Mouse (Mus musculus): ENCODE data around the gene Tbxa2r. TPM values are rescaled to one million over a fixed set of nuclear protein-coding genes. Genes with fewer than 3 reads are reported as not detected.

Tbxa2r gene
- 3.6 and 4.9 TPM in 2 replicates for polyA plus RNA-seq (2015; fragmentation: Nextera tagmentation; extraction: Ambion mirVana)

GRCm38 (mm10) chr10:81328386-81328785 lies at the start of gene Tbxa2r:
TSS of gene Tbxa2r (plus strand) at chr10:81328731.
- H3K9ac ChIP-seq (replicated peaks; ENCODE audit: low read depth, low read length): no peak within 1 kb of the TSS
- WGBS: 19% methylated on average over 10 of the region's 10 CpGs

GRCm38 (mm10) chr10:81279496-81279895 lies 49.0 kb upstream of the Tbxa2r start:
- H3K9me3 ChIP-seq (ENCODE audit: control insufficient read depth, low read length): no peaks in the 10 kb centered on the region
- H3K4me2 ChIP-seq (ENCODE audit: low read length): no peak overlapping the region
- H3K27ac ChIP-seq (ENCODE audit: low read length): no peak overlapping the region
- H3K4me3 ChIP-seq (replicated peaks; ENCODE audit: low read length): no peak overlapping the region
- no peaks in the 10 kb centered on the region for H3K4me1 ChIP-seq (replicated peaks; ENCODE audit: control insufficient read depth, insufficient read depth, low read length)
- no peak overlapping the region for H3K9ac ChIP-seq (replicated peaks; ENCODE audit: low read depth, low read length)
- H3K36me3 ChIP-seq (ENCODE audit: control insufficient read depth, insufficient read depth): no peaks in the 10 kb centered on the region
- WGBS: 53% methylated on average over 10 of the region's 10 CpGs
- H3K27me3 ChIP-seq (replicated peaks; ENCODE audit: control insufficient read depth, insufficient read depth, low read length): peaks cover 2% of the 10 kb centered on the region
- ATAC-seq: no peak

More at GRCm38 (mm10) chr10:81328386-81328785, at the start of gene Tbxa2r:
- no peaks in the 10 kb centered on the region for H3K9me3 ChIP-seq (ENCODE audit: control insufficient read depth, low read length)
- peaks cover 32% of the 10 kb centered on the region for H3K36me3 ChIP-seq (ENCODE audit: control insufficient read depth, insufficient read depth)
- no peak within 1 kb of the TSS for H3K4me2 ChIP-seq (ENCODE audit: low read length)
- H3K4me3 ChIP-seq (replicated peaks; ENCODE audit: low read length): no peak within 1 kb of the TSS
- no peak for ATAC-seq
- H3K27ac ChIP-seq (ENCODE audit: low read length): no peak within 1 kb of the TSS
- H3K27me3 ChIP-seq (replicated peaks; ENCODE audit: control insufficient read depth, insufficient read depth, low read length): peaks cover 10% of the 10 kb centered on the region
- H3K4me1 ChIP-seq (replicated peaks; ENCODE audit: control insufficient read depth, insufficient read depth, low read length): no peaks in the 10 kb centered on the region

GRCm38 (mm10) chr10:81284189-81284588 lies 44.3 kb upstream of the Tbxa2r start:
- peaks cover 15% of the 10 kb centered on the region; the same call in 1 of the 2 replicates for H3K4me1 ChIP-seq (replicated peaks; ENCODE audit: control insufficient read depth, insufficient read depth, low read length)
- 59% methylated on average over 6 of the region's 6 CpGs for WGBS
- no peak overlapping the region for H3K9ac ChIP-seq (replicated peaks; ENCODE audit: low read depth, low read length)
- H3K4me3 ChIP-seq (replicated peaks; ENCODE audit: low read length): no peak overlapping the region
- no peak for ATAC-seq
- H3K27me3 ChIP-seq (replicated peaks; ENCODE audit: control insufficient read depth, insufficient read depth, low read length): peaks cover 6% of the 10 kb centered on the region
- H3K36me3 ChIP-seq (ENCODE audit: control insufficient read depth, insufficient read depth): no peaks in the 10 kb centered on the region
- H3K27ac ChIP-seq (ENCODE audit: low read length): no peak overlapping the region
- no peak overlapping the region for H3K4me2 ChIP-seq (ENCODE audit: low read length)
- H3K9me3 ChIP-seq (ENCODE audit: control insufficient read depth, low read length): no peaks in the 10 kb centered on the region

- Histone ChIP-seq H3K27me3 (replicated peaks; ENCODE audit: control insufficient read depth, insufficient read depth, low read length) (peaks cover 6% of the 10 kb centered on the region), H3K4me3 (replicated peaks; ENCODE audit: low read length) (no peak overlapping the region), H3K9me3 (ENCODE audit: control insufficient read depth, low read length) (no peaks in the 10 kb centered on the region), H3K27ac (ENCODE audit: low read length) (no peak overlapping the region), H3K4me2 (ENCODE audit: low read length) (peak overlapping the region; percentile 85; the same call in 1 of the 2 replicates), H3K9ac (replicated peaks; ENCODE audit: low read depth, low read length) (no peak overlapping the region; the same call in 1 of the 2 replicates), H3K36me3 (ENCODE audit: control insufficient read depth, insufficient read depth) (no peaks in the 10 kb centered on the region), H3K4me1 (replicated peaks; ENCODE audit: control insufficient read depth, insufficient read depth, low read length) (peaks cover 17% of the 10 kb centered on the region)
- WGBS: 15% methylated on average over 17 of the region's 17 CpGs
- no peak for ATAC-seq
Observed at GRCm38 (mm10) chr10:81284719-81285118, 43.8 kb upstream of the Tbxa2r start.

- peak overlapping the region; percentile 85 for H3K4me2 ChIP-seq (ENCODE audit: low read length)
- peaks cover 23% of the 10 kb centered on the region for H3K4me1 ChIP-seq (replicated peaks; ENCODE audit: control insufficient read depth, insufficient read depth, low read length)
- peak; percentile 86 for ATAC-seq
- no peaks in the 10 kb centered on the region for H3K36me3 ChIP-seq (ENCODE audit: control insufficient read depth, insufficient read depth)
- peak overlapping the region; percentile 54 for H3K4me3 ChIP-seq (replicated peaks; ENCODE audit: low read length)
- H3K9ac ChIP-seq (replicated peaks; ENCODE audit: low read depth, low read length): peak overlapping the region; percentile 73
- H3K27ac ChIP-seq (ENCODE audit: low read length): no peak overlapping the region
- H3K9me3 ChIP-seq (ENCODE audit: control insufficient read depth, low read length): no peaks in the 10 kb centered on the region
- 2% methylated on average over 54 of the region's 54 CpGs for WGBS
- peaks cover 6% of the 10 kb centered on the region for H3K27me3 ChIP-seq (replicated peaks; ENCODE audit: control insufficient read depth, insufficient read depth, low read length)
Observed at GRCm38 (mm10) chr10:81285694-81286450, 42.7 kb upstream of the Tbxa2r start.

GRCm38 (mm10) chr10:81286586-81286985 lies 41.9 kb upstream of the Tbxa2r start:
- WGBS: 49% methylated on average over 6 of the region's 6 CpGs
- no peak overlapping the region for H3K4me3 ChIP-seq (replicated peaks; ENCODE audit: low read length)
- no peak overlapping the region for H3K9ac ChIP-seq (replicated peaks; ENCODE audit: low read depth, low read length)
- no peak overlapping the region for H3K27ac ChIP-seq (ENCODE audit: low read length)
- H3K9me3 ChIP-seq (ENCODE audit: control insufficient read depth, low read length): no peaks in the 10 kb centered on the region
- H3K27me3 ChIP-seq (replicated peaks; ENCODE audit: control insufficient read depth, insufficient read depth, low read length): peaks cover 6% of the 10 kb centered on the region
- no peak overlapping the region for H3K4me2 ChIP-seq (ENCODE audit: low read length)
- ATAC-seq: no peak
- peaks cover 27% of the 10 kb centered on the region for H3K4me1 ChIP-seq (replicated peaks; ENCODE audit: control insufficient read depth, insufficient read depth, low read length)
- no peaks in the 10 kb centered on the region for H3K36me3 ChIP-seq (ENCODE audit: control insufficient read depth, insufficient read depth)

GRCm38 (mm10) chr10:81287513-81288157 lies 40.9 kb upstream of the Tbxa2r start:
- Histone ChIP-seq H3K4me1 (replicated peaks; ENCODE audit: control insufficient read depth, insufficient read depth, low read length) (peaks cover 27% of the 10 kb centered on the region), H3K36me3 (ENCODE audit: control insufficient read depth, insufficient read depth) (no peaks in the 10 kb centered on the region), H3K27ac (ENCODE audit: low read length) (no peak overlapping the region), H3K27me3 (replicated peaks; ENCODE audit: control insufficient read depth, insufficient read depth, low read length) (peaks cover 6% of the 10 kb centered on the region), H3K9me3 (ENCODE audit: control insufficient read depth, low read length) (no peaks in the 10 kb centered on the region), H3K4me3 (replicated peaks; ENCODE audit: low read length) (no peak overlapping the region), H3K9ac (replicated peaks; ENCODE audit: low read depth, low read length) (no peak overlapping the region), H3K4me2 (ENCODE audit: low read length) (no peak overlapping the region)
- 58% methylated on average over 8 of the region's 8 CpGs for WGBS
- ATAC-seq: no peak

- WGBS: 39% methylated on average over 6 of the region's 6 CpGs
- H3K27ac ChIP-seq (ENCODE audit: low read length): no peak overlapping the region
- no peak overlapping the region for H3K4me3 ChIP-seq (replicated peaks; ENCODE audit: low read length)
- no peak for ATAC-seq
- H3K9ac ChIP-seq (replicated peaks; ENCODE audit: low read depth, low read length): no peak overlapping the region
- no peaks in the 10 kb centered on the region for H3K36me3 ChIP-seq (ENCODE audit: control insufficient read depth, insufficient read depth)
- H3K27me3 ChIP-seq (replicated peaks; ENCODE audit: control insufficient read depth, insufficient read depth, low read length): peaks cover 6% of the 10 kb centered on the region
- no peak overlapping the region for H3K4me2 ChIP-seq (ENCODE audit: low read length)
- peaks cover 27% of the 10 kb centered on the region for H3K4me1 ChIP-seq (replicated peaks; ENCODE audit: control insufficient read depth, insufficient read depth, low read length)
- no peaks in the 10 kb centered on the region for H3K9me3 ChIP-seq (ENCODE audit: control insufficient read depth, low read length)
Observed at GRCm38 (mm10) chr10:81288601-81289000, 39.9 kb upstream of the Tbxa2r start.

- Histone ChIP-seq H3K4me1 (replicated peaks; ENCODE audit: control insufficient read depth, insufficient read depth, low read length) (peaks cover 34% of the 10 kb centered on the region), H3K27ac (ENCODE audit: low read length) (no peak overlapping the region), H3K4me2 (ENCODE audit: low read length) (no peak overlapping the region), H3K27me3 (replicated peaks; ENCODE audit: control insufficient read depth, insufficient read depth, low read length) (peaks cover 6% of the 10 kb centered on the region), H3K9me3 (ENCODE audit: control insufficient read depth, low read length) (no peaks in the 10 kb centered on the region), H3K36me3 (ENCODE audit: control insufficient read depth, insufficient read depth) (no peaks in the 10 kb centered on the region), H3K9ac (replicated peaks; ENCODE audit: low read depth, low read length) (no peak overlapping the region), H3K4me3 (replicated peaks; ENCODE audit: low read length) (no peak overlapping the region)
- no peak for ATAC-seq
- WGBS: 3% methylated on average over 7 of the region's 7 CpGs
Observed at GRCm38 (mm10) chr10:81289278-81289677, 39.3 kb upstream of the Tbxa2r start.

All from forebrain, embryonic 16.5 days (tissue).